8 mouse cellular contexts compared by ENCODE assay signal in the genomic region with DNA sequence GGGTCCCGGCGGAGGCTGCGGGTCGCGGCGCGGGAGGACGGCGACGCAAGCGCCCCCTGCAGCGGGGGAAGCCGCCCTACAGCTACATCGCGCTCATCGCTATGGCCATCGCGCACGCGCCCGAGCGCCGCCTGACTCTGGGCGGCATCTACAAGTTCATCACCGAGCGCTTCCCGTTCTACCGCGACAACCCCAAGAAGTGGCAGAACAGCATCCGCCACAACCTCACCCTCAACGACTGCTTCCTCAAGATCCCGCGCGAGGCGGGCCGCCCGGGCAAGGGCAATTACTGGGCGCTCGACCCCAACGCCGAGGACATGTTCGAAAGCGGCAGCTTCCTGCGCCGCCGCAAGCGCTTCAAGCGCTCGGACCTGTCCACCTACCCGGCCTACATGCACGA. TPM values are rescaled to one million over a fixed set of nuclear protein-coding genes. Genes with fewer than 3 reads are reported as not detected.
A peak's percentile ranks its signal among the peaks of the same experiment; 100 is the strongest.
DNase-seq lines count a peak whose midpoint lies in the region; ATAC-seq and TF ChIP-seq lines count a peak whose summit lies in the region.

No protein-coding gene starts in this region.

- no peaks in the 10 kb centered on the region for H3K9me3 ChIP-seq in embryonic facial prominence, embryonic 10.5 days
- no peaks in the 10 kb centered on the region for H3K9me3 ChIP-seq in hindbrain, embryonic 15.5 days
- no peaks in the 10 kb centered on the region for H3K9me3 ChIP-seq in liver, embryonic 16.5 days (replicated peaks; ENCODE audit: control insufficient read depth, low read length)

- peak overlapping the region; percentile 22 for H3K4me3 ChIP-seq in lung, adult 2 months (replicated peaks; ENCODE audit: extremely low read depth, low read depth, low read length)
- peak overlapping the region; percentile 52 for H3K4me3 ChIP-seq in embryonic facial prominence, embryonic 10.5 days
- H3K4me3 ChIP-seq in hindbrain, embryonic 15.5 days: peak overlapping the region; percentile 40
- peak overlapping the region; percentile 32 for H3K4me3 ChIP-seq in liver, embryonic 16.5 days (ENCODE audit: low read depth, low read length)

- no peak for ATAC-seq in hindbrain, embryonic 15.5 days (ENCODE audit: low FRiP score, low read depth)
- ATAC-seq in liver, embryonic 16.5 days (ENCODE audit: low read depth): no peak

- intact Hi-C loops in left cerebral cortex, postnatal 36 days (cut with DNase I): loop anchor here (10.0 kb wide), 1 partner anchor 1629 kb away; a partner anchor contains a TSS

- H3K4me1 ChIP-seq in lung, adult 2 months (ENCODE audit: control insufficient read depth, insufficient read depth, low read length): peaks cover 3% of the 10 kb centered on the region
- peaks cover 23% of the 10 kb centered on the region for H3K4me1 ChIP-seq in embryonic facial prominence, embryonic 10.5 days
- H3K4me1 ChIP-seq in hindbrain, embryonic 15.5 days (replicated peaks): peaks cover 21% of the 10 kb centered on the region
- peaks cover 5% of the 10 kb centered on the region; the same call in 1 of the 2 replicates for H3K4me1 ChIP-seq in liver, embryonic 16.5 days (ENCODE audit: control insufficient read depth, low read depth, low read length)

- peak overlapping the region; percentile 44 for H3K27ac ChIP-seq in embryonic facial prominence, embryonic 10.5 days (replicated peaks)
- H3K27ac ChIP-seq in hindbrain, embryonic 15.5 days (replicated peaks): no peak overlapping the region
- H3K27ac ChIP-seq in liver, embryonic 16.5 days (ENCODE audit: low read length): no peak overlapping the region

- H3K27me3 ChIP-seq in embryonic facial prominence, embryonic 10.5 days (replicated peaks; ENCODE audit: low read depth, poor library complexity, severe bottlenecking): peaks cover 100% of the 10 kb centered on the region
- peaks cover 95% of the 10 kb centered on the region for H3K27me3 ChIP-seq in hindbrain, embryonic 15.5 days
- peaks cover 100% of the 10 kb centered on the region for H3K27me3 ChIP-seq in liver, embryonic 16.5 days (ENCODE audit: control insufficient read depth, insufficient read depth, low read depth, low read length)

- peak overlapping the region; percentile 56 for H3K4me2 ChIP-seq in hindbrain, embryonic 15.5 days
- H3K4me2 ChIP-seq in liver, embryonic 16.5 days (ENCODE audit: low read depth, low read length): peak overlapping the region; percentile 38

- no peak overlapping the region for H3K9ac ChIP-seq in hindbrain, embryonic 15.5 days
- H3K9ac ChIP-seq in liver, embryonic 16.5 days (ENCODE audit: low read depth, low read length): no peak overlapping the region

- TF ChIP-seq CTCF in lung, adult 2 months (IDR thresholded peaks at IDR 0.05; ENCODE audit: insufficient read depth, low read length): no peak

- H3K36me3 ChIP-seq in embryonic facial prominence, embryonic 10.5 days (replicated peaks): no peaks in the 10 kb centered on the region
- H3K36me3 ChIP-seq in hindbrain, embryonic 15.5 days: no peaks in the 10 kb centered on the region
- no peaks in the 10 kb centered on the region for H3K36me3 ChIP-seq in liver, embryonic 16.5 days (ENCODE audit: control insufficient read depth, insufficient read depth)

- WGBS in lung, adult 2 months: 1% methylated on average over 51 of the region's 51 CpGs
- under 1% methylated on average over 51 of the region's 51 CpGs for WGBS in embryonic facial prominence, embryonic 10.5 days
- WGBS in hindbrain, embryonic 15.5 days: 1% methylated on average over 51 of the region's 51 CpGs
- under 1% methylated on average over 51 of the region's 51 CpGs for WGBS in liver, embryonic 16.5 days (ENCODE audit: insufficient replicate concordance)

- no peak for DNase-seq in lung, adult 2 months
- no peak for DNase-seq in lung, postnatal 36 days
- peak; percentile 72 for DNase-seq in embryonic facial prominence, embryonic 10.5 days (ENCODE audit: low spot score)
- DNase-seq in retina, postnatal 1 day: peak; percentile 63
- no peak for DNase-seq in left cerebral cortex, postnatal 36 days (ENCODE audit: low spot score in 2 of 2)
- DNase-seq in right cerebral cortex, postnatal 36 days (ENCODE audit: low spot score in 2 of 2): no peak

- no peak for TF ChIP-seq POLR2A in lung, adult 2 months (IDR thresholded peaks at IDR 0.05; ENCODE audit: borderline replicate concordance, extremely low read depth, low read depth, low read length)

RNA-seq across cellular contexts. Expression of a gene that starts 0.9 kb away (rescaled TPM):
- 1.6 TPM in 1 of 2 replicates, not detected in the other for polyA plus RNA-seq in lung, adult 2 months (2012; rRNA removed)
- 1.7 and 2.3 TPM in 2 replicates for polyA plus RNA-seq in embryonic facial prominence, embryonic 10.5 days (2016; fragmentation: Nextera tagmentation; extraction: Ambion mirVana)
- not detected in 2 replicates for polyA plus RNA-seq in hindbrain, embryonic 15.5 days (2015; fragmentation: Nextera tagmentation; extraction: Ambion mirVana)
- not detected in 2 replicates for polyA plus RNA-seq in liver, embryonic 16.5 days (2015; fragmentation: Nextera tagmentation; extraction: Ambion mirVana)
- total RNA-seq in left cerebral cortex, postnatal 36 days (2021): not detected

RNA-seq across cellular contexts. Expression of a gene that starts 44.9 kb away (rescaled TPM):
- 4.3 and 5.5 TPM in 2 replicates for polyA plus RNA-seq in lung, adult 2 months (2012; rRNA removed)
- polyA plus RNA-seq in embryonic facial prominence, embryonic 10.5 days (2016; fragmentation: Nextera tagmentation; extraction: Ambion mirVana): 12.3 and 12.7 TPM in 2 replicates
- 8.5 and 9.7 TPM in 2 replicates for polyA plus RNA-seq in hindbrain, embryonic 15.5 days (2015; fragmentation: Nextera tagmentation; extraction: Ambion mirVana)
- polyA plus RNA-seq in liver, embryonic 16.5 days (2015; fragmentation: Nextera tagmentation; extraction: Ambion mirVana): 6.3 and 7.1 TPM in 2 replicates
- 1 to 10 TPM; 3.6 to 4.9 TPM for total RNA-seq in left cerebral cortex, postnatal 36 days (2021)

Comparison
In these comparisons a context has a peak if more than half of its experiments do, and no peak if none do; other contexts are left out.
1. DNase-seq: peak in embryonic facial prominence, embryonic 10.5 days (single experiment) and retina, postnatal 1 day (single experiment); none in lung, adult 2 months (single experiment), lung, postnatal 36 days (single experiment), left cerebral cortex, postnatal 36 days (0 of 2) and right cerebral cortex, postnatal 36 days (0 of 2).
2. Peak in every context shown above with its lines, with median percentiles within 50 percentile points of each other: H3K4me3 ChIP-seq.